Mouse (Mus musculus): ENCODE results near the gene Abat.

DNA sequence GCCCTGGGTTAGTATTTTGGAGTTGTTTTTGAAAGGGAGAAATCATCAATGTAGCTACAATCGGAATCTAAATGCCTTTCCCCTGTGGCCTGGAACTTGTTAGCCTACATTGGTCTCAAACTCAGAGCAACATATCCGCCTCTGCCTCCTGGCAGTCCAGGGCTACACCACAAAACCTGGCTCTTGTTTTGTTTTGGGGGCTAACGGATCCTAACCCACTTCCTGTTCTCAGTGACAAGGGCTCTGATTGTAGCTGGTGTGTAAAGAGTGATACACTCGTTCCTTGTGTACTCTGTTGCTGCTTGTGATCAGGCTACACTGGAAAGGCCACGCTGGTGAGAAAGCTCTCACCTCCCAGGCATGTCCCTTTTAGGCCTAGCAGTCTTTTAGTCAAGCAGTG lies 118.2 kb downstream of the Abat start:
- TF ChIP-seq MAFK (IDR thresholded peaks at IDR 0.05; ENCODE audit: insufficient read depth, low read depth, low read length) = no peak
- TF ChIP-seq CHD2 (IDR thresholded peaks at IDR 0.05; ENCODE audit: low read depth, low read length) = no peak
- TF ChIP-seq HCFC1 (IDR thresholded peaks at IDR 0.05; ENCODE audit: borderline replicate concordance, insufficient read depth, low read length) = no peak
